Mouse (Mus musculus) stomach, postnatal 0 days (tissue): ENCODE results near the gene 8030474K03Rik. TPM values are rescaled to one million over a fixed set of nuclear protein-coding genes. Genes with fewer than 3 reads are reported as not detected.

Experiments used
- ATAC-seq: fragments of 200-750 bp; cut with Nextera tagmentation; 2 replicates; pipeline ENCODE4 v1.8.0; 2017; ENCODE audit not compliant: low FRiP score, low TSS enrichment
- DNase-seq: peaks from one replicate; pipeline ENCODE4 v3.0.0-alpha.2; 2016; ENCODE audit warnings: low spot score
- H3K27ac ChIP-seq: fragments of 300-500 bp; sonication (generic); replicated peaks from 2 replicates; pipeline ENCODE4 v1.5.1; 2014; ENCODE audit warnings: mild to moderate bottlenecking, control low read depth
- H3K27me3 ChIP-seq: fragments of 300-500 bp; sonication (generic); 2 replicates; pipeline ENCODE4 v1.6.1; 2014; ENCODE audit warnings: low read length; ENCODE audit not compliant: control insufficient read depth, insufficient read depth
- H3K36me3 ChIP-seq: fragments of 300-500 bp; sonication (generic); 2 replicates; pipeline ENCODE4 v1.6.1; 2014; ENCODE audit warnings: low read length, mixed read lengths; ENCODE audit not compliant: control insufficient read depth, insufficient read depth
- H3K4me1 ChIP-seq: fragments of 300-500 bp; sonication (generic); replicated peaks from 2 replicates; pipeline ENCODE4 v1.6.1; 2014; ENCODE audit warnings: antibody characterized with exemption; ENCODE audit not compliant: control insufficient read depth, insufficient read depth
- H3K4me2 ChIP-seq: fragments of 300-500 bp; sonication (generic); replicated peaks from 2 replicates; pipeline ENCODE4 v1.6.1; 2014; ENCODE audit warnings: low read depth, mild to moderate bottlenecking, control low read depth, moderate library complexity
- H3K4me3 ChIP-seq: fragments of 300-500 bp; sonication (generic); 2 replicates; pipeline ENCODE4 v1.5.1; 2014; ENCODE audit warnings: low read depth, low read length, control low read depth
- H3K9ac ChIP-seq: fragments of 300-500 bp; sonication (generic); 2 replicates; pipeline ENCODE4 v1.6.1; 2014; ENCODE audit warnings: mild to moderate bottlenecking, low read length, control low read depth, mixed read lengths
- H3K9me3 ChIP-seq: fragments of 300-500 bp; sonication (generic); 2 replicates; pipeline ENCODE4 v1.6.1; 2016; ENCODE audit warnings: low read length; ENCODE audit not compliant: control insufficient read depth
- CTCF ChIP-seq: IDR thresholded peaks from 2 replicates; pipeline ENCODE4 v1.5.1; 2016; ENCODE audit warnings: antibody characterized with exemption, low read depth, mild to moderate bottlenecking, moderate library complexity
- EP300 ChIP-seq: optimal IDR thresholded peaks from 2 replicates; pipeline ENCODE3; 2016; ENCODE audit warnings: antibody characterized with exemption
- WGBS: fragments of 180-500 bp; shearing (Covaris S2); extraction: QIAGEN DNeasy Blood & Tissue Kit; methylation state at CpG from one replicate; pipeline ENCODE4 v1.1.7; 2014; 5-methylcytosine and 5-hydroxymethylcytosine counted together
- polyA plus RNA-seq: library from polyadenylated mRNA; unstranded; fragments of >200 nt; fragmentation: Nextera tagmentation; extraction: Ambion mirVana; gene quantifications from 2 replicates; pipeline ENCODE4 v1.2.1, GENCODE M21; 2015

The 8030474K03Rik gene
- not detected in 2 replicates for polyA plus RNA-seq

GRCm38 (mm10) chrX:101794342-101794741, at the start of gene 8030474K03Rik, which contains the start of gene Gm4779:
8030474K03Rik (plus strand) TSS chrX:101794656.
Gm4779 (minus strand) TSS chrX:101794423.
- Histone ChIP-seq H3K4me2 (no peak within 1 kb of the TSS), H3K36me3 (no peaks in the 10 kb centered on the region), H3K4me1 (no peaks in the 10 kb centered on the region), H3K9me3 (no peaks in the 10 kb centered on the region), H3K4me3 (no peak within 1 kb of the TSS), H3K9ac (no peak within 1 kb of the TSS), H3K27me3 (no peaks in the 10 kb centered on the region), H3K27ac (no peak within 1 kb of the TSS)
- TF ChIP-seq EP300 = no peak
- TF ChIP-seq CTCF = no peak
- ATAC-seq (no peak), DNase-seq (no peak)
- 94% methylated on average over 34 of the region's 35 CpGs for WGBS

- 69% methylated on average over 4 of the region's 4 CpGs for WGBS
- Histone ChIP-seq H3K27ac (no peak overlapping the region), H3K9ac (no peak overlapping the region), H3K27me3 (no peaks in the 10 kb centered on the region), H3K4me2 (no peak overlapping the region), H3K36me3 (no peaks in the 10 kb centered on the region), H3K4me1 (no peaks in the 10 kb centered on the region), H3K4me3 (no peak overlapping the region), H3K9me3 (no peaks in the 10 kb centered on the region)
- no peak for TF ChIP-seq CTCF
- TF ChIP-seq EP300 = no peak
- ATAC-seq (no peak), DNase-seq (no peak)
Observed at GRCm38 (mm10) chrX:101750144-101750543, 44.3 kb upstream of the 8030474K03Rik start.

- Histone ChIP-seq H3K4me3 (no peak overlapping the region), H3K27me3 (no peaks in the 10 kb centered on the region), H3K27ac (no peak overlapping the region), H3K36me3 (no peaks in the 10 kb centered on the region), H3K9ac (no peak overlapping the region), H3K4me2 (no peak overlapping the region), H3K9me3 (no peaks in the 10 kb centered on the region), H3K4me1 (no peaks in the 10 kb centered on the region)
- WGBS = 59% methylated on average over 5 of the region's 5 CpGs
- TF ChIP-seq CTCF (no peak), EP300 (no peak)
- DNase-seq (no peak), ATAC-seq (no peak)
Observed at GRCm38 (mm10) chrX:101754478-101754877, 40.0 kb upstream of the 8030474K03Rik start.

GRCm38 (mm10) chrX:101764621-101765020, 29.8 kb upstream of the 8030474K03Rik start:
- no peak overlapping the region for H3K4me2 ChIP-seq
- H3K9ac ChIP-seq = no peak overlapping the region
- WGBS = 65% methylated on average over 5 of the region's 5 CpGs
- no peak for DNase-seq
- no peak overlapping the region for H3K4me3 ChIP-seq
- TF ChIP-seq CTCF (no peak), EP300 (no peak)
- no peaks in the 10 kb centered on the region for H3K36me3 ChIP-seq
- no peaks in the 10 kb centered on the region for H3K9me3 ChIP-seq
- no peaks in the 10 kb centered on the region for H3K27me3 ChIP-seq
- H3K27ac ChIP-seq = no peak overlapping the region
- no peak for ATAC-seq
- H3K4me1 ChIP-seq = no peaks in the 10 kb centered on the region

GRCm38 (mm10) chrX:101765111-101765510, 29.3 kb upstream of the 8030474K03Rik start:
- H3K27ac ChIP-seq = no peak overlapping the region
- no peaks in the 10 kb centered on the region for H3K27me3 ChIP-seq
- no peaks in the 10 kb centered on the region for H3K4me1 ChIP-seq
- ATAC-seq (no peak), DNase-seq (no peak)
- H3K4me2 ChIP-seq = no peak overlapping the region
- 64% methylated on average over 4 of the region's 4 CpGs for WGBS
- H3K4me3 ChIP-seq = no peak overlapping the region
- no peak for TF ChIP-seq EP300
- no peak for TF ChIP-seq CTCF
- no peak overlapping the region for H3K9ac ChIP-seq
- no peaks in the 10 kb centered on the region for H3K36me3 ChIP-seq
- no peaks in the 10 kb centered on the region for H3K9me3 ChIP-seq

- no peaks in the 10 kb centered on the region for H3K27me3 ChIP-seq
- WGBS = 53% methylated on average over 7 of the region's 7 CpGs
- no peak for TF ChIP-seq EP300
- no peak for TF ChIP-seq CTCF
- H3K27ac ChIP-seq = no peak overlapping the region
- H3K9ac ChIP-seq = no peak overlapping the region
- no peak overlapping the region for H3K4me3 ChIP-seq
- no peaks in the 10 kb centered on the region for H3K36me3 ChIP-seq
- no peak overlapping the region for H3K4me2 ChIP-seq
- ATAC-seq (no peak), DNase-seq (no peak)
- H3K9me3 ChIP-seq = no peaks in the 10 kb centered on the region
- no peaks in the 10 kb centered on the region for H3K4me1 ChIP-seq
Observed at GRCm38 (mm10) chrX:101767280-101767679, 27.2 kb upstream of the 8030474K03Rik start.
